Mouse (Mus musculus) thymus, adult 2 months (tissue): ENCODE data around the gene Dmrtc1a.

Experiments used
- CTCF ChIP-seq: fragments of 200-500 bp; IDR thresholded peaks from 2 replicates; pipeline ENCODE4 v1.5.1; 2012; ENCODE audit warnings: mild to moderate bottlenecking, control low read depth, low read length, moderate library complexity, borderline replicate concordance; ENCODE audit not compliant: control insufficient read depth, poor library complexity, insufficient read depth; ENCODE audit errors: extremely low read depth
- POLR2A ChIP-seq: fragments of 200-500 bp; IDR thresholded peaks from 2 replicates; pipeline ENCODE4 v1.6.1; 2012; ENCODE audit warnings: mild to moderate bottlenecking, low read length, control low read depth, moderate library complexity; ENCODE audit not compliant: control insufficient read depth, poor library complexity, insufficient read depth; ENCODE audit errors: extremely low read depth

- TF ChIP-seq POLR2A, result no peak
- peak; percentile 59; the same call in 1 of the 2 replicates for TF ChIP-seq CTCF
Measured at GRCm38 (mm10) chrX:102933571-102934394, 25.3 kb upstream of the Dmrtc1a start.
